ENCODE assay signal across 27 mouse cellular contexts in the genomic region with DNA sequence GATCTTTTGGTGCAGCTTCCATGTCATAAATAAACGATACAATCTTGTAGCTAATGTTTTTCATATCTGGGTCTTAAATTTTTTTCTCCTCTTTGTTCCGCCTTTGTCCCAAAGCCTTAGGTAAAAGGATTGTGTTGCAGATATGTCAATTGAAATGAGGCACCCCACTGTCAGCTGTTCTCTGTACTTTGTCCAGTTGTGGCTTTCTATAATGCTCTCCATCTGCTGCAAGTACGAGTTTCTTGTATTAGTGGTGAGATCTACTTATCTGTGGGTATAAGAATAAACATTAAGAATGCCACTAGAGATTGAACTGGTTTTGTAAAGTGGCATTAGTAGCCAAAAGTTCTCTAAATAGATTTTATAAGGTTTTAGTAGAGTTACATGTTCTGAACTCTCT.
"Had no signal": no experiment of that assay in that cellular context is flagged by ENCODE, and none has a peak within 500 bp of the region (broad histone marks: within the 10 kb centered on the region; RNA-seq: fewer than 3 reads in every experiment).

No protein-coding gene starts in this region.

- DNase-seq: gastrocnemius, postnatal 14 days; gastrocnemius, postnatal 36 days; heart, adult 11 months; heart, adult 2 months; heart, postnatal 4 days; kidney, adult 18-20 months; kidney, adult 8-10 months; kidney, postnatal 10 days; kidney, postnatal 25 days; kidney, postnatal 4 days; liver; liver, embryonic 13.5 days had no signal

- H3K36me3 ChIP-seq: heart, embryonic 13.5 days; heart, embryonic 15.5 days; hindbrain, embryonic 10.5 days; hindbrain, embryonic 12.5 days; intestine, embryonic 15.5 days; limb, embryonic 13.5 days; liver, embryonic 13.5 days; liver, embryonic 15.5 days had no signal

- H3K9ac ChIP-seq: heart, embryonic 13.5 days; heart, embryonic 15.5 days; hindbrain, embryonic 12.5 days; hindbrain, embryonic 14.5 days; intestine, embryonic 15.5 days; limb, embryonic 13.5 days; liver, embryonic 13.5 days; liver, embryonic 15.5 days had no signal

- H3K9me3 ChIP-seq: heart, embryonic 13.5 days; heart, embryonic 15.5 days; hindbrain, embryonic 10.5 days; hindbrain, embryonic 12.5 days; intestine, embryonic 15.5 days; limb, embryonic 13.5 days; liver, embryonic 13.5 days; liver, embryonic 15.5 days had no signal

- H3K4me2 ChIP-seq: heart, embryonic 11.5 days; heart, embryonic 13.5 days; heart, embryonic 15.5 days; hindbrain, embryonic 12.5 days; hindbrain, embryonic 14.5 days; intestine, embryonic 15.5 days; limb, embryonic 13.5 days; liver, embryonic 11.5 days; liver, embryonic 13.5 days; liver, embryonic 15.5 days had no signal

- H3K4me1 ChIP-seq: heart, embryonic 13.5 days; heart, embryonic 15.5 days; hindbrain, embryonic 10.5 days; hindbrain, embryonic 12.5 days; intestine, embryonic 15.5 days; limb, embryonic 13.5 days; liver, embryonic 13.5 days; liver, embryonic 15.5 days had no signal

- H3K27me3 ChIP-seq: heart, embryonic 13.5 days; heart, embryonic 15.5 days; hindbrain, embryonic 12.5 days; intestine, embryonic 15.5 days; limb, embryonic 13.5 days; liver, embryonic 13.5 days; liver, embryonic 15.5 days had no signal

- ATAC-seq: hindbrain, embryonic 16.5 days; inflammation-experienced regulatory T-cells, adult 6 months; intestine, embryonic 15.5 days; intestine, postnatal 0 days had no signal

- H3K27ac ChIP-seq: heart, adult 2 months; heart, embryonic 13.5 days; heart, embryonic 15.5 days; hindbrain, embryonic 10.5 days; hindbrain, embryonic 12.5 days; hindbrain, embryonic 14.5 days; intestine, embryonic 15.5 days; layer of hippocampus, adult 2 months; left cerebral cortex, adult 2 months; limb, embryonic 13.5 days; liver, embryonic 13.5 days; liver, embryonic 15.5 days had no signal

- H3K4me3 ChIP-seq: heart, adult 2 months; heart, embryonic 13.5 days; heart, embryonic 15.5 days; hindbrain, embryonic 10.5 days; hindbrain, embryonic 12.5 days; intestine, embryonic 15.5 days; layer of hippocampus, adult 2 months; left cerebral cortex, adult 2 months; limb, embryonic 13.5 days; liver, embryonic 13.5 days; liver, embryonic 15.5 days had no signal
